Mouse (Mus musculus): Measurements from ENCODE around the gene Hivep3. TPM values are rescaled to one million over a fixed set of nuclear protein-coding genes. Genes with fewer than 3 reads are reported as not detected.

Gene Hivep3
- polyA plus RNA-seq, 1 experiment from 2014 or later = 6.0 TPM

DNA sequence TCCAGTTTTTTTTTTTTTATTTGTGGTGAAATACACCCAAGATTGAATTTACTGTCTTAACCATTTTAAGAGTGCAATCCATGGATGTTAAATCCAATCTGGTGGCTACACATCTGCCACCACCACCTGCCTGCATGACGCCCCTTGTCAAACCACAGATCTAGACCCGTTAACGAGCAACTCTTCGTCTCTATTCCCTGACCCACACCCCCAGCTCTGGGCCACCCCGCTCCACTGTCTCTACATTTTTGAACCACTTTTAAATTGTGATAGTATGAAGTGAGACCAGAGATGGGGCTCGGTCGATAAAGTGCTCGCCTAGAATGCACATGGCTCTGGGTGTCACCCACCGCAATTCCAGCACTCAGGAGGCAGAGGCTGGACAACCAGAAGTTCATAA, 322.9 kb downstream of the Hivep3 start:
- H3K27ac ChIP-seq (replicated peaks) = no peak overlapping the region
- DNase-seq (ENCODE audit: low spot score) = no peak
- H3K4me1 ChIP-seq (replicated peaks; ENCODE audit: control insufficient read depth, insufficient read depth) = no peaks in the 10 kb centered on the region
- no peak overlapping the region for H3K4me3 ChIP-seq (ENCODE audit: low read depth, low read length)
- no peaks in the 10 kb centered on the region for H3K9me3 ChIP-seq (ENCODE audit: control insufficient read depth, low read length)
- no peaks in the 10 kb centered on the region for H3K36me3 ChIP-seq (ENCODE audit: control insufficient read depth, insufficient read depth, low read length)
- TF ChIP-seq EP300 (optimal IDR thresholded peaks at IDR 0.05) (no peak), CTCF (IDR thresholded peaks at IDR 0.05; ENCODE audit: low read depth) (no peak)
- H3K4me2 ChIP-seq (replicated peaks; ENCODE audit: low read depth) = no peak overlapping the region
- WGBS = 95% methylated on average over 9 of the region's 9 CpGs
- no peak for ATAC-seq (ENCODE audit: low FRiP score, low TSS enrichment)
- no peaks in the 10 kb centered on the region for H3K27me3 ChIP-seq (ENCODE audit: control insufficient read depth, insufficient read depth, low read length)
- H3K9ac ChIP-seq (ENCODE audit: low read length) = no peak overlapping the region

DNA sequence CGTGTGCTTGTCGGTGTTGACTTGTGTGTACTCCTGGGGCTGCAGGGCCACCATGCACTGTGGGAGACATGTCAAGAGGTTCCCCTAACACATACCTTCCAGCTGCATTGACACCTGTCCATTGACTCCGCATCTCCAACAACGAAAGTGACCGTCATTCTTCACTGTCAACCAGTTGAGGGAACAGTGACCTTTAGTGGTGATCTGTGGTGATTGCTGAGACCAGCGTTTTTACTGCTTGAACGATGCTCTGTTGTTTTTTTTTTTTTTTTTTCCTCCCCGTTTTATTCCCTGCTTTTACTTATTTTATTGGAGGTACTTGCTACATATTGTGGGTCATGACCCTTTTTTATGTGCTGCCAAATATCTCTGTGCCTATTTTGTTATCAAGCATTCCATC, 323.9 kb downstream of the Hivep3 start:
- 79% methylated on average over 8 of the region's 8 CpGs for WGBS
- no peaks in the 10 kb centered on the region for H3K9me3 ChIP-seq (ENCODE audit: control insufficient read depth, low read length)
- H3K27ac ChIP-seq (replicated peaks) = no peak overlapping the region
- H3K4me3 ChIP-seq (ENCODE audit: low read depth, low read length) = no peak overlapping the region
- no peak for DNase-seq (ENCODE audit: low spot score)
- TF ChIP-seq CTCF (IDR thresholded peaks at IDR 0.05; ENCODE audit: low read depth) (0 out of 2 replicates have a peak, but pooled peaks have one; percentile 19), EP300 (optimal IDR thresholded peaks at IDR 0.05) (no peak)
- no peaks in the 10 kb centered on the region for H3K27me3 ChIP-seq (ENCODE audit: control insufficient read depth, insufficient read depth, low read length)
- no peak overlapping the region for H3K9ac ChIP-seq (ENCODE audit: low read length)
- ATAC-seq (ENCODE audit: low FRiP score, low TSS enrichment) = no peak
- H3K4me2 ChIP-seq (replicated peaks; ENCODE audit: low read depth) = no peak overlapping the region
- no peaks in the 10 kb centered on the region for H3K36me3 ChIP-seq (ENCODE audit: control insufficient read depth, insufficient read depth, low read length)
- H3K4me1 ChIP-seq (replicated peaks; ENCODE audit: control insufficient read depth, insufficient read depth) = no peaks in the 10 kb centered on the region

DNA sequence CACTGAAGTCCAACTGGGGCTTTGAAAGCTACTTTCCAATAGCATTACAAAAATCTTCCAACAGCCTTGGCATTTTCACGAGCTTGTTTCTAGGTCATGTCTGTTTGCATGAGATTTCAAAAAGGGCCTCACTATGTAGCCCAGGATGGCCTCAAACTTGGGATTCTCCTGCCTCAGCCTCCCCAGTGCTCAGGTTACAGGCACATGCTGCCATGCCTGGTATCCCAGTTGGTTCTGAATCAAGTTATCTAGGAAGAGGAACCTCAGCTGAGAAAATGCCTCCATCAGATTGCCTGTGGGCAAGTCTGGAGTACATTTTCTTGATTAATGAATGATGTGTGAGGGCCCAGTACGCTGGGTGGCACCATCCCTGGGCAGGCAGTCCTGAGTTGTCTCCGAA, 324.6 kb downstream of the Hivep3 start:
- WGBS = 86% methylated on average over 3 of the region's 3 CpGs
- H3K27ac ChIP-seq (replicated peaks) = no peak overlapping the region
- DNase-seq (ENCODE audit: low spot score) (no peak), ATAC-seq (ENCODE audit: low FRiP score, low TSS enrichment) (no peak)
- no peaks in the 10 kb centered on the region for H3K36me3 ChIP-seq (ENCODE audit: control insufficient read depth, insufficient read depth, low read length)
- no peak overlapping the region for H3K4me2 ChIP-seq (replicated peaks; ENCODE audit: low read depth)
- no peak overlapping the region for H3K9ac ChIP-seq (ENCODE audit: low read length)
- H3K27me3 ChIP-seq (ENCODE audit: control insufficient read depth, insufficient read depth, low read length) = no peaks in the 10 kb centered on the region
- no peak overlapping the region for H3K4me3 ChIP-seq (ENCODE audit: low read depth, low read length)
- no peaks in the 10 kb centered on the region for H3K4me1 ChIP-seq (replicated peaks; ENCODE audit: control insufficient read depth, insufficient read depth)
- H3K9me3 ChIP-seq (ENCODE audit: control insufficient read depth, low read length) = no peaks in the 10 kb centered on the region
- TF ChIP-seq CTCF (IDR thresholded peaks at IDR 0.05; ENCODE audit: low read depth) (no peak), EP300 (optimal IDR thresholded peaks at IDR 0.05) (no peak)

DNA sequence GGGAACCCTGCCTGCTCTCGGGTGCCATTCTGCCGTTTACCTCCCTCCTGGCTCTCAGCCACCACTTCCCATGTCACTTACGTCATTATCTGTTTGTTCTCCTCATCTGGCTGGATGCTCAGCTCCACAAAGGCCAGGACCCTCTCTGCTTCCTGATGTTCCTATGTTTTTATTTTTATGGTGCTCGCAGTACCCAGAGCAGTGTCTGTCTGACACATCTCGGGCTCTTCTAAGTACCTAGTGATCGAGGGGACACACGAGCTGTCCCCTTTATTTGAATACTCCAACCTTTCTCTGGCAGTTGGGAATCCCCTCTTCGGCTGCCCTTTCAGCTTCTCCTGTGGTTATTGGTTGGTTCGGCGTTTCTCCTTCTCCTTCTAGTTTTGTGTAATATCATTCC, 325.2 kb downstream of the Hivep3 start:
- TF ChIP-seq EP300 (optimal IDR thresholded peaks at IDR 0.05) = no peak
- TF ChIP-seq CTCF (IDR thresholded peaks at IDR 0.05; ENCODE audit: low read depth) = no peak
- Histone ChIP-seq H3K4me3 (ENCODE audit: low read depth, low read length) (no peak overlapping the region), H3K36me3 (ENCODE audit: control insufficient read depth, insufficient read depth, low read length) (no peaks in the 10 kb centered on the region), H3K4me2 (replicated peaks; ENCODE audit: low read depth) (no peak overlapping the region), H3K9me3 (ENCODE audit: control insufficient read depth, low read length) (no peaks in the 10 kb centered on the region), H3K27me3 (ENCODE audit: control insufficient read depth, insufficient read depth, low read length) (no peaks in the 10 kb centered on the region), H3K27ac (replicated peaks) (no peak overlapping the region), H3K4me1 (replicated peaks; ENCODE audit: control insufficient read depth, insufficient read depth) (no peaks in the 10 kb centered on the region), H3K9ac (ENCODE audit: low read length) (no peak overlapping the region)
- WGBS = 69% methylated on average over 10 of the region's 10 CpGs
- no peak for DNase-seq (ENCODE audit: low spot score)
- ATAC-seq (ENCODE audit: low FRiP score, low TSS enrichment) = no peak

DNA sequence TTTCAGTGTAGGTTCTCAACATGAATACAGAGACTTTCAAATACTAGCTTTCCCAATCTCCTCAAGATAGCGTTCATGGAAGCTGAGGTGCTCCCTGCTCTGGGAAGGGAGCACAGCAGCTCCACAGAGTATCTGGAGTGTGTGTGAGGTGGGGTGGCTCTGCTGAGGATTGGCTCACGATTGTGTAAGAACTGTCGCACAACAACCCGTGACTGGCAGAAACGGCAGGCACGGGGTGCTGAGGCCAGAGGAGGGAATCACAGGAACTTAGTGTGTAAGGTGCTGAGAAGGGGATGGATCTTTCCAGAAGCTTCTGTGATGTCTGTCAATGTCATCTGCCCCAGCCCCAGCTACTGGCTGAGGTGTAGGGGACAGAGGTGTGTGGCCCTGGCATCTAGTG, 328.1 kb downstream of the Hivep3 start:
- H3K9me3 ChIP-seq (ENCODE audit: control insufficient read depth, low read length) = no peaks in the 10 kb centered on the region
- no peak overlapping the region for H3K4me2 ChIP-seq (replicated peaks; ENCODE audit: low read depth)
- no peak overlapping the region for H3K4me3 ChIP-seq (ENCODE audit: low read depth, low read length)
- 80% methylated on average over 6 of the region's 6 CpGs for WGBS
- DNase-seq (ENCODE audit: low spot score) (no peak), ATAC-seq (ENCODE audit: low FRiP score, low TSS enrichment) (no peak)
- H3K9ac ChIP-seq (ENCODE audit: low read length) = no peak overlapping the region
- H3K27ac ChIP-seq (replicated peaks) = no peak overlapping the region
- H3K36me3 ChIP-seq (ENCODE audit: control insufficient read depth, insufficient read depth, low read length) = no peaks in the 10 kb centered on the region
- TF ChIP-seq CTCF (IDR thresholded peaks at IDR 0.05; ENCODE audit: low read depth) (no peak), EP300 (optimal IDR thresholded peaks at IDR 0.05) (no peak)
- H3K27me3 ChIP-seq (ENCODE audit: control insufficient read depth, insufficient read depth, low read length) = no peaks in the 10 kb centered on the region
- no peaks in the 10 kb centered on the region for H3K4me1 ChIP-seq (replicated peaks; ENCODE audit: control insufficient read depth, insufficient read depth)

DNA sequence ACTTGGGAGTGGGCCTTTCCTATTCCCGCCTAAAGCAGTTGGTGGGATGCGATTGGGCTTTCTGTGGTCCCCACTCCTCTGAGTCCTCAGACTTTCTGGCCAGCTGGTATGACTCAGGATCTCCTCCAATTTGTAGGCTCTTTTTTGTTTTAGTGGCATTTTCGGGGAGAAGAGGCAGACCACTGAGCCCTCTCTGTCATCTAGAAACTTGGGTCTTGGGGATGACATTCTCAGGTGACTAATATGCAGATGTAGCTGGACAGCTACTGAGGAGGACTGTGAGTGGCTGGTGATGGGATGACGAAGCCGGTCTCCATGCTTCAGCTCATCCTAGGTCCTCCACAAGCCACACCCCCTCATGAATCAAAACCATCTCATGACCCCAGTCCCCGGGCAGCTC, 328.6 kb downstream of the Hivep3 start:
- Histone ChIP-seq H3K27ac (replicated peaks) (no peak overlapping the region), H3K9ac (ENCODE audit: low read length) (no peak overlapping the region), H3K36me3 (ENCODE audit: control insufficient read depth, insufficient read depth, low read length) (no peaks in the 10 kb centered on the region), H3K4me2 (replicated peaks; ENCODE audit: low read depth) (no peak overlapping the region), H3K4me1 (replicated peaks; ENCODE audit: control insufficient read depth, insufficient read depth) (no peaks in the 10 kb centered on the region), H3K4me3 (ENCODE audit: low read depth, low read length) (no peak overlapping the region), H3K27me3 (ENCODE audit: control insufficient read depth, insufficient read depth, low read length) (no peaks in the 10 kb centered on the region), H3K9me3 (ENCODE audit: control insufficient read depth, low read length) (no peaks in the 10 kb centered on the region)
- ATAC-seq (ENCODE audit: low FRiP score, low TSS enrichment) (no peak), DNase-seq (ENCODE audit: low spot score) (no peak)
- TF ChIP-seq CTCF (IDR thresholded peaks at IDR 0.05; ENCODE audit: low read depth) (no peak), EP300 (optimal IDR thresholded peaks at IDR 0.05) (no peak)
- 65% methylated on average over 6 of the region's 6 CpGs for WGBS
